Mouse (Mus musculus) embryo, embryonic 9.5 days (tissue): ENCODE data around the gene Cd248.

Source experiments
- DNase-seq: peaks from one replicate; pipeline ENCODE4 v3.0.0-alpha.2; 2017; ENCODE audit errors: extremely low spot score

Cd248 gene

DNA sequence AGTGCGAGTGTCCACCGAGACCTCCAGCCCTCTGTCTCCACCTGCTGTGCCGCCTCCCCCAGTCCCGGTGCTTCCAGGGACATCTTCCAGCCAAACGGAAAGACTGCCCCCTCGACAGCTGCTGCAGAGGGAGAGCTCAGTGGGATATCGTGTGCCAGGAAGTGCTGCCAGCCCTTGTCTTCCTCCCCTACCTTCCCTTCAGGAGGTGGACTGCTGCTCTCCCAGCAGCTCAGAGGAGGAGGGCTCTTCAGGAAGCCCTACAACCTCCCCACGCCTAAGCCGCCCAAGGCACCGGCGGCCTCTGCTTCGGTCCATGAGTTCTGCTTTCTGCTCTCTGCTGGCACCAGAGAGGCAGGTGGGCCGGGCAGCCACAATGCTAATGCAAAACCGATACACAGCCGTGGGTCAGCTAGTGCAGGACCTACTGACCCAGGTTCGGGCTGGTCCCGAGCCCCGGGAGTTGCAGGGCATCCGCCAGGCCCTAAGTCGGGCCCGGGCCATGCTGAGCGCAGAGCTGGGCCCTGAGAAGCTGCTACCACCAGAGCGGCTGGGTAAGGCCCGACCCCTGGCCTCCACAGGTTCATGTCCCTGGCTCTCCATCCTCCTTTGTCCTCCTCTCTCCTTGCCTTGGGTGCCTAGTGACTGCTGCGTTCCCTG, 15.6 kb upstream of the Cd248 start:
- no peak for DNase-seq

DNA sequence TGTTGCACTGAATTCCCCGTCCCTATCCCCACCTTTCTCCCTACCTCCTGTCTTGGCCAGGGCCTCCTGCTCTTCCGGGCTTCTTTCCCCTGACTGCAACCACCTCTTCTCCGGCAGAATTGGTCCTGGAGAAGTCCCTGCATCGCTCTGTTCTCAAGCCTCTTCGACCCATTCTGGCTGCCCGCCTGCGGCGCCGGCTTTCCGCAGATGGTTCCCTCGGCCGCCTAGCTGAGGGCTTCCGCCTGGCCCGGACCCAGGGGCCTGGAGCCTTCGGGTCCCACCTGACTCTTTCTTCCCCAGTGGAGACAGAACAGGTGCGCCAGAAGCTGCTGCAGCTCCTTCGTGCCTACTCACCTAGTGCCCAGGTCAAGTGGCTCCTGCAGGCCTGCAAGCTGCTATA, 15.0 kb upstream of the Cd248 start:
- no peak for DNase-seq

DNA sequence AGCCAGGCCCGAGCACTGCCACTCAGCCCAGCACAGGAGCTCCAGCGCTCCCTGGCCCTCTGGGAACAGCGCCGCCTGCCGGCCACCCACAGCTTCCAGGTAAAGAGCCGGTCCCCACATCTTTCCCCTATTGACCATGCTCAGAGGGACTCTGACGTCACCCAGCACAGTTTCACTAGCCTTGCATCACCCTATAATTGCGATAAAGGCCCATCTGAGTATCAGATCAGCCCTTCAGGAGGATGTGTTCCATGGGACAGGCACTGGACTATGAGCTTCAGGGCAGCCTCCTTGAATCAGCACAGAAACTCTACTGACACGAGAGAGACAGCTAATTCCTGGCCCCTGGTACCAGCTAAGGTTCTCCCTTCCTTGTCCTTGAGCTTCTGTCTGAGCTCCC, 14.0 kb upstream of the Cd248 start:
- peak; percentile 76 for DNase-seq

DNA sequence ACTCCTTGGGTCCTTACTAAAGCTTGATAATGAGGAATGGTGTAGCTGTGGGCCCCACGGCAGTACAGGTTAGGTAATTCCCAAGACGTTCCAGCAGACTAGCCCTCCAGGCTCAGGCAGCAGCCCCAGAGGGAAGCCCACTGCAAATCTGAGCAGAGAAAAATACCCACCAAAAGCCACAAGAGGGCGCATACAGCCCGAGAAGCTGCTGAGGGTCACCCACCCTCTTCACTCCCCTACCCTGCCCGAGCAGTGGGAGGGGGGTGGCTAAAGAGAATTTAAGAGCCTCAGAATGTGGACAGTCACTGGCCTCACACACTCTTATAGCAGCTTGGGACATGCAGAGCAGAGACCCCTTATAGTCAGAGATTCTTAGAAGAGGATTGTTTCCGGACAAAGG, 11.6 kb upstream of the Cd248 start:
- DNase-seq, result peak; percentile 83

DNA sequence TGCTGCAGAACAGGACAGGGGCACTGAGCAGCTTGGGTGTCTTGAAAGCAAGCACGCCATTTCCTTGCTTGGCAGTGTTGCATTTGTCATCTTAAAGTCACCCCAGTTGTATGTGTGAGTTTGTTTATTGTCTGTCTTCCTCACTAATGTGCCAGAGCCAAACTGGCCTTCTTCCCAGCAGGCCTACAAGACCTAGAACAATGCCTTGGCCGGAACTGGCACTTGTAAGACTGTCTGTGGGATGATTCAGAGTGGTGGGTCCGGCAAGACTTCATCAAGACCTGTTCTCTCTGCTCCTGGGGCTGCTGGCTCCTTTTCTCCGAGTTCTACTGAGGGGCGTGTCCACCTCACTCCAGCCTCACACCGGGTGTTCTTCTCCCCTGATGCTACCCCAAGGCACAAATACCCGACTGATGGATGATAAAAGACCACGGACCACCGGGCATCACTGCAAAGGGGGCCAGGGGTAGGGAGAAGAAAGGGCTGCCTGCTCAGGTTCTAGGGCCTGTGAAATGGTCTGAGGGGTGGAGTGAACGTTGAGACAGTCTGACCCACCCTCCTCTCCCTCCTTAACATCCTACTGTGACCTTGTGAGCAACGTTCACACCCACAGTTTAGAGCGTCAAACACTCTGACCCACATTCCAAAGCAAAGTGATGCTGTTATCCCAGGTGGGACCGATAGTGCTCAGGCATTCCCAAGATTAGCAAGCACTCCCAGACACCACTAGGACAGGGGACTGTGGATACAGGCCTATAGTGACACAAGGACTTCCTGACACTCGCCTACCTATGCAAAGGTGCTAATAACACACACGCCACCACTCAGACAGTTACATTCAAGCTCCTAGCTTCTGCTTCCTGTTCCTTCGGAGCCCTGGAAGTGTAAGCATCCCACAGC, 9.8 kb upstream of the Cd248 start:
- no peak for DNase-seq

DNA sequence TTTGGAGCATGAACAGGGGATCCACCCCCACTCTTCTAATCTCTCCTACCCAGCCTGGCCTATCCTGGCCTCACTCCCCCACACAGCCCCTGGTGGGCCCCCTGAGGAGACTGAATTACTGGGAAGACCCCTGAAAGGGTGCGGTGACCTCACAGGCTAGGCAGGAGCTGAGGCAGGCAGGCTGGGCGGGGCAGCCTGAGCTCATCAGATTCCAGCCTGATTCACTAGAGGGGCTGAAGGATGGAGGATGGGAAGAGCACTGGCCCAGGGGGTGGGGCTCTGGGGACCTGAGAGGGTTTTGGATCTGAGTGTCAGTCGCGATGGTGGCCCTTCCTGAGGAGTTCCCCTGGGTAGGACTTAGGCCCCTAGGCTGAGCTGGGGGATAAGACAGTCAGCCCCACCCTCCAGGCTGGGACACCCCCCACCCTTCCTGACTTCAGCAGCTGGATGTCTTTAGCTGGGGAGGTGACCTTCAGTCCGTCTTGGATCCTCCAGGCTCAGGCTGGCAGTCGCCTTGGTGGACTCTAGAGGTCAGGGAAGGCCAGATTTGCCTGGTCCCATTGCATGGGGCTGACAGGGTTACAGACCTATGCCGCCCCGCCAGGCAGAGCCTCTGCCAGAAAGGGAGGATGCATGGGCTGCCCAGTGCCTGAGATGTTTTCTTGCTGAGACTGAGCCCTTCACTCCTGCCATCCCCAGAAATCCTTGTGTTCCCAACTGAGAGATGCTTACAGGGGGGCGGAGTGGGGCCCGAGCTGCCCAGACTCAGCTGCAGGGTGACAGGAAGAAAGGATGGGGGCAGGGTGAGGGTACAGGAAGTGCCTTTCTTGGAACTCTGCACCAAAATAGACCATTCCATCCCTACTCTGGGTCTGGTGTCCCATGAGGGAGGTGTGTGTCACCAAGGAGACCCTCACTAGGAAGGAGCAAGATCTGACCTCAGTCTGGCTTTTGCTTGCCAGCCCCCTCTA, 8.8 kb upstream of the Cd248 start:
- peak; percentile 55 for DNase-seq

DNA sequence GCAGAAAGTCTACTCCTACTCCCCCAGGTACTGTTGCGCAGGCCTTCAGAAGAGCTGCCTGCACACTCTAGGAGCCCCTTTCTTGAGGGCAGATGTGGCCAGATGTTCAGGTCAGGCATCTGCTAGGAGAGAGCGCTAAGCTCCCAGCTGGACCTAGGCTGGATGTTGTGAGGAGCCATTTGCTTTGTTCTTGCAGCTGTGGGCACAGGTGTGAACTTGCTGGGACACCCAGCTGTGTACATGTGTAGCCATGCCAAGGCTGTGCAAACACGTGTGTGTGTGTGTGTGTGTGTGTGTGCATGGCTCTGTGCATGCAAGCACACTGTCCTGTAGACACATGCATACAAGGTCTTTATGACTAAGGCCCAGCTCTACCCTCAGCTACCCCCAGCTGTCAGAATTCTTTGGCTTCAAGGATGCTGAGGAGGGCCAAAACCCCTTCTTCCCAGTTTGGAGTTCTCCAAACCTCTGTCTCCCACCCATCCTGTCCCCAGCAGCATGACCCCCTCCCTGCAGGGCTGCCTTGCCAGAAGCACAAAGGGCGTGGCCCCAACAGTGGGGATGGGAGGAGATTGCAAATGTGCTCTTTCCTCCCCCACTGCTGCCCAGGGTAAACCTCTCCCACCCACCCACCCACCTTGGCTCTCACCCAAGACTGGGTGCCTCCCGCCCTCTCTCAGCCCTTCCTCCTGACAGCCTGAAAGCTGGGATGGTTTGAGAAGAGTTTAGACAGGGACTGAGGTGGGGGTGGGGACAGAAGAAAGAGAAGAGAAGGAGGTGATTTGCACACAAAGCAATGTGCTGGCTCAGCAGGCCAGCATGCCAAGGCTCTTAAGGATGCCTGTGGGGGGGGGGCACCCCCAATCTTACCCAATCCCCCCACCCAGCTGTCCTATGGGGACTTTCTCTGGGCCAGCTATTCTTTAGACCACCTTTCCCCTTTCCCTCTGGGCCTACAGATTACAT, 7.2 kb upstream of the Cd248 start:
- DNase-seq, result no peak

DNA sequence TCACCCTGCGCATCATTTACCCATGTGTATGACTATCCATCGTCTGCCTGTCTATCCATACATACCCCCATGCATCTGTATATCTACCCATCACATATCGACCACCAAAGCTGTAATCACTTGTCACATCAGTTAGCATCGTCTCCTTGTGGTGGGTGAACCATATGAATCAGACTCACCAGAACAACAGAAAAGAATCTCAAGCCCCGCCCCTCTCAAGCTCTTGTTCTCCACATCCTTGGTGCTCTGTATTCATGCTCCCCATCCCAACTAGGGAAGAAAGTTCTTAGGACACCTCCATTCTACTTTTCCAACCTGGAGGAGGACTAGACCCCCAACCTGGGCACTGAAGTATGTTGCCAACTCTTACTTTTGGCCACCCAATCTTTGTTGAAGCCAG, 5.8 kb upstream of the Cd248 start:
- DNase-seq, result no peak

DNA sequence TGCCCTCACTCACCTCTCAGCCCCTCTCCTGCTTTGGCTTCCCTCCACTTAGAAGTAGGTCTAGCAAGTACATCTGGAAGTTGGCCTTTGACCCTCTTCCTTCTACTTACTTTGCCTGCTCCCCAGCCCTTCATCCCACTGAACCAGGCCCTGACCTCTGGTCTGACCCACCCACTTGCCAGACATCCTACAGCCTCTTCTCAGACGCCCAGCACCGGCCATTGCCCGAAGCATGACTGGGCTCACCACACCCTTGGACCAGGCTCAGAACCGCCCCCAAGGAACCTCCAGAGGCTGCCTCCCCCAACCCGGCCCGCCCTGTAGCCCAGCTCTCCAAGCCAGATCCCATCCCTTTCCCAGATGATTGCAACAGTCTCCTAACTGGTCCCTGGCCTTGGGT, 5.4 kb upstream of the Cd248 start:
- DNase-seq, result no peak

DNA sequence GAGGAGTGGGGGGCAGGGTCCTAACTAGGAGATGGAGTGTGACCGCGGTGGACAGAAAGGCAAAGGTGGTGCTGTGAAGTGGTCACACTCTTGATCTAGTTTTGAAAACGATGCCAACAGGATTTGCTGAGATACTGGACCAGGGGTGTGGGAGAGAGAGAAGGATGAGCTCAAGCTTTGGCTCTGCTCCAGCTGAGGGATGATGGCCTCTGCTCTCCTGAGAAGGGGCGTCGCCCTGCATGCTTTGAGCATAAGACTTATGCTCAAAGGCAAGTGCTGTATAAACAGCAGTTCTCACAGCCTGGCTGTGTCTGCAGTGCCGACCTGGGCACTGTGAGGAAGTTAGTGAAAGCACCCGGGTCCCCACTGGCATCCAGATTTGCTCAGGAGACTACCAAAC, 2.8 kb upstream of the Cd248 start:
- DNase-seq, result no peak

DNA sequence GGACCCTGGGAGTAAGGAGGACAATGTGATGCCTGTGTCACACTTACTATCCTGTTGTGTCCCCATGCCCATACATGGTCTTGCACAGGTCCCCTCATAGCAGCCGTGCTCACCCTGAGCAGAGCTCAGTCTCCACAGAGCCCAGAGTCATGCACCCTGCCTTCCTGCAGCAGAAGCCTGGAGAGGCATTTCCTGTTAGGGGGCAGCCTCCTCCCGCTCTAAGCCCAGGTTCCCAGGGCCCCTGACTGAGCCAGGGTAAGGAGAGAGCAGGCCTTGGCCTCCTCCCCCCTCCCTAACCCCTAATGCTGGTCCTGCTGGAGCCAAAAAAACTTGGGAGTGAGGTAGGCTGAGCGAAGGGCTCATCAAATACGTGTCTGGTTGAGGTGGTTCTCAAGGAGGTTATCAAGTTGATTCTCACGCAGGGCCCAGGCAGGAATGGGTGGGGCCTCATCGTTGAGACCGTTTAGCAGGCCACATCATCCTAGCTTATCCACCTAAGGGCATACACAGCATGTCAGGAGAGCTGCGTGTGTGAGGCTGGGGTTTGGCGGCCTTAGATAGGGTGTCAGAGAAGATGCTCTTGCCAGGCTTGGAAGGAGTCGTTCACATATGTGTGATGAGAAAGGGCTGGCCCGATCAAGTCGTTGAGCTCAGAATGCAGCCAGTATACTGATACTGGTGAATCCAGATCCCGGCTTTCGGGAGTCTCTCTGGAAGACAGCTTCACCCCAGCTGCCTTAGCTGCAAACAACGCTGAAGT, 658 bp upstream of the Cd248 start:
- DNase-seq, result peak; percentile 40

DNA sequence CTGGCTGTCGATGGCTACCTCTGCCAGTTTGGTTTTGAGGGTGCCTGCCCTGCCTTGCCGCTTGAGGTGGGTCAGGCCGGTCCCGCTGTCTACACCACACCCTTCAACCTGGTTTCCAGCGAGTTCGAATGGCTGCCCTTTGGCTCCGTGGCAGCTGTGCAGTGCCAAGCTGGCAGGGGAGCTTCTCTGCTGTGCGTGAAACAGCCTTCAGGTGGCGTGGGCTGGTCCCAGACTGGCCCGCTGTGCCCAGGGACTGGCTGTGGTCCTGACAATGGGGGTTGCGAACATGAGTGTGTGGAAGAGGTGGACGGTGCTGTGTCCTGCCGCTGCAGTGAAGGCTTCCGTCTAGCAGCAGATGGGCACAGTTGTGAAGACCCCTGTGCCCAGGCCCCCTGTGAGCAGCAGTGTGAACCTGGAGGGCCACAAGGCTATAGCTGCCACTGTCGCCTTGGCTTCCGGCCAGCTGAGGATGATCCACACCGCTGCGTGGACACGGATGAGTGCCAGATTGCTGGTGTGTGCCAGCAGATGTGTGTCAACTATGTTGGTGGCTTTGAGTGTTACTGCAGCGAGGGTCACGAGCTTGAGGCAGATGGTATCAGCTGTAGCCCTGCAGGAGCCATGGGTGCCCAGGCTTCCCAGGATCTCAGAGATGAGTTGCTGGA, 824 bp downstream of the Cd248 start:
- DNase-seq, result no peak

DNA sequence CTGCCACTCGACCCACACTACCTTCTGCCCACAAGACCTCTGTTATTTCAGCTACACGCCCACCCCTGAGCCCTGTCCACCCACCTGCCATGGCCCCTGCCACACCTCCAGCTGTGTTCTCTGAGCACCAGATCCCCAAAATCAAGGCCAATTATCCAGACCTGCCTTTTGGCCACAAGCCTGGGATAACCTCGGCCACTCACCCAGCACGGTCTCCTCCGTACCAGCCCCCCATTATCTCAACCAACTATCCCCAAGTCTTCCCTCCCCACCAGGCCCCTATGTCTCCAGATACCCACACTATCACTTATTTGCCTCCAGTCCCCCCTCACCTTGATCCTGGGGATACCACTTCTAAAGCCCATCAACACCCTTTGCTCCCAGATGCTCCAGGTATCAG, 1.6 kb downstream of the Cd248 start:
- no peak for DNase-seq

DNA sequence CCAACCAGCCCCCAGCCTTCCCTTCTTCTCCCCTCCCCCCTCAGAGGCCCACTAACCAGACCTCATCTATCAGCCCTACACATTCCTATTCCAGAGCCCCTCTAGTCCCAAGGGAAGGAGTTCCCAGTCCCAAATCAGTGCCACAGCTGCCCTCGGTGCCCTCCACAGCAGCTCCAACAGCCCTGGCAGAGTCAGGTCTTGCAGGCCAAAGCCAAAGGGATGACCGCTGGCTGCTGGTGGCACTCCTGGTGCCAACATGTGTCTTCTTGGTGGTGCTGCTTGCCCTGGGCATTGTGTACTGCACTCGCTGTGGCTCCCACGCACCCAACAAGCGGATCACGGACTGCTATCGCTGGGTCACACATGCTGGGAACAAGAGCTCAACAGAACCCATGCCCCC, 2.1 kb downstream of the Cd248 start:
- DNase-seq, result no peak

DNA sequence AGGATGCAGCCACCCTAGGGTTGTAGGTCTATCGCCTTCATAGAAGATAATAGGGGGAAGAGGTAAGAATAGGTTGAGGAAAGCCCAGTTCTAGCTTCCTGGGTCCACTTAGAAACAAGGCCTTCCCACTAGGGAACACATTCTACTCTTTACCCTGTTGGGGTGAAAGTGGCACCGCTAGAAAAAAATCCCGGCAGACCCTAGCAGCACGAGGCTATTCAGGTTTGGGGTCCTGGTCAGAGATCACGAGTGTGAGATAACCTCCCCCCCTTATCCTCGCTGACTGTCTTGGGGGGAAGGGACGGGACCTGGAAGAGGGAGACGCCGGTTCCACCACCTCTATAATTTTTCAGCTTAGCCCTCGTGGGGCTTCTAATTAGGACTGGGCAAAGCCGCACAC, 3.2 kb downstream of the Cd248 start:
- no peak for DNase-seq

DNA sequence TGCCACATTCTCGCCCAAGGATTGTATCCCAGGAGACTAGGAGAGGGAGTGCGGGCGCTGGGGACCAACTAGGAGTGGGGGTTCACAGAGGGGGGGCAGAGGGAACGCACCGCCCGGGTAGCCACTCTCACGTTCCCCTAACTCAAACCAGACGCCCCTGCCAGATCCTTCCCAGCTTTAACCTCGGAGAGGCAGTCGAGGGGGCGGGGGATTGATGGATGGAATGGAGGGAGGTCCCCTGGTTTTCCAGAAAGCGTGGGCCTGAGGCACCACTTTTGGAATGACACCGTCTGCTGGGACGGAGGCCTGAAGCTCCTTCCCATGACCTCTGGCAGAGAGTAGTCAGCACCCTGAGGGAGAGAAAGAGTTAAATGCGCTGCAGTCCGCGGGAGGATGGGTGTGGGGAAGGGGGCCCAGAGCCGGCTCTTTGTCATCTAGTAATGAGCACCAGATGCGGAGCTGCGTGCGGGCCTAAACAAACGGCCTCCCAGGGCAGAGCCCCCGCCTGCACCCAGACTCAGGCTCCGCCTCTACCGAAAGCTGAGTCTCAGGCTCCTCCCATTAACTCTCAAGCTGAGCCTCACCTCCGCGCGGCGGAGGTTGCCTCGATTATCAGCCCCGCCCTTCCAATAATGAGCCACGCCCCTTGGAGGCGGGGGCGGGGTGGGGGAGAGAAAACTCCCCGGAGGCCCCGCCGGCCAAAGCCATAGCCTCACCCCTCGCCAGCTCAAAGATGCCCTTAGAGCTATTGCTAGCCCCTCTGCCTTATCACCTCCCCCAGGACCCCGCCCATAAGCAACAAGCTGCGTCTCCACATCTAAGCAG, 3.9 kb downstream of the Cd248 start:
- peak; percentile 92 for DNase-seq

DNA sequence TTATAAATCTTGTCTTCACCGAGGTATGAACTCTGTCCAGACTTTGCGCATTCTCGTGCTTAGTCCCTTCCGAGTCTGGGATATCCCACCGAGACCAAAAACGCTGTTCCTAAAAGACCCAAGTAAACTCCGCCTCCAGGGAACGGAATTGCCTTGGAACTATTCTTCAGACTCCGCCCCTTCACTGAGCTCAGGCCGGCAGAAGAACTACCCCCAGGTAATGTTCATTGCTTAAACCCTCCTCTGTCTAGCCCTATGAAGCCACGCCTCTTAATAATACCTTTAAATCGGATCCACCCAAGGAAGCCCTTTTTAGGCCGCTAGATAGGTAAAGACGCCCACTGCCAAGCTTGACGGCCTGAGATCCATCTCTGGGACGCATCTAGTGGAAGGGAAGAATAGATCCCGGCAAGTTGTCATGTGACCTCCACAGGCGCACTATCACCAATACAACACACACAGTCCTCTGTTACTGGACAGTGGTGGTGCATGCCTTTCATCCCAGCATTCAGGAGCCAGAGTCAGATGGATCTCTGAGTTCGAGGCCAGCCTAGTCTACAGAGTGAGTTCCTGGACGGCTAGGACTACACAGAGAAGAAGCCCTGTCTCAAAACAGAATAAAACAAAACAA, 4.6 kb downstream of the Cd248 start:
- DNase-seq, result no peak

DNA sequence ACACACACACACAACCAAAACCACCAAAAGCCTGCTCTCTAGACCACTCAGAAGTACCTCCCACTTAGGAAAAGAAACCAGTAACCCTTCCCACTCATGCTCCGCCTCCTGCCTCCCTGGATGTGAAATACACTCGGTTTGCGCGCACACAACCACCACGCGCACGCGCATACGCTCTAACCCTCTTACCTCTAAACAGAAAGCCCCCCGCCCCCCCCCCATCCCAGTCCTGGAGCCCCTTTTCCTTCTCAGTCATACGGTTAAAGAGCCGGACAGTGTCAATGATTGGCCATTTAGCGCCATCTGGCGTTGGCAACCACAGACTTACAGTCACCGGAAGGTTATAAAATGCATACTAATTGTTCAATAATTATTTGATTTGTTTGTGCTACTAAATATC, 5.2 kb downstream of the Cd248 start:
- peak; percentile 80 for DNase-seq
